Mouse (Mus musculus) limb, embryonic 10.5 days (tissue): ENCODE results near the gene 1700021F05Rik. TPM values are rescaled to one million over a fixed set of nuclear protein-coding genes. Genes with fewer than 3 reads are reported as not detected.

Source experiments
- DNase-seq: peaks from one replicate; pipeline ENCODE4 v3.0.0-alpha.2; 2017; ENCODE audit warnings: low spot score
- H3K27ac ChIP-seq: fragments of 300-500 bp; sonication (generic); 2 replicates; pipeline ENCODE4 v1.5.1; 2016; ENCODE audit warnings: mild to moderate bottlenecking
- H3K27me3 ChIP-seq: fragments of 300-500 bp; sonication (generic); 2 replicates; pipeline ENCODE4 v1.6.1; 2016; ENCODE audit warnings: low read depth, mild to moderate bottlenecking; ENCODE audit not compliant: poor library complexity, severe bottlenecking
- H3K36me3 ChIP-seq: fragments of 300-500 bp; sonication (generic); 2 replicates; pipeline ENCODE4 v1.6.1; 2016; ENCODE audit warnings: mild to moderate bottlenecking, moderate library complexity
- H3K4me1 ChIP-seq: fragments of 300-500 bp; sonication (generic); 2 replicates; pipeline ENCODE4 v1.6.1; 2016
- H3K4me3 ChIP-seq: fragments of 300-500 bp; sonication (generic); 2 replicates; pipeline ENCODE4 v1.5.1; 2016; ENCODE audit warnings: mild to moderate bottlenecking, moderate library complexity
- H3K9me3 ChIP-seq: fragments of 300-500 bp; sonication (generic); replicated peaks from 2 replicates; pipeline ENCODE4 v1.6.1; 2016; ENCODE audit warnings: mild to moderate bottlenecking
- WGBS: fragments of 180-500 bp; shearing (Covaris S2); methylation state at CpG from one replicate; pipeline ENCODE4 v1.1.7; 2016; 5-methylcytosine and 5-hydroxymethylcytosine counted together
- polyA plus RNA-seq: library from polyadenylated mRNA; unstranded; fragments of >200 nt; fragmentation: Nextera tagmentation; extraction: Ambion mirVana; gene quantifications from 2 replicates; pipeline ENCODE4 v1.2.1, GENCODE M21; 2016

Gene 1700021F05Rik
- polyA plus RNA-seq, 1 experiment from 2014 or later: 59.7 TPM

DNA sequence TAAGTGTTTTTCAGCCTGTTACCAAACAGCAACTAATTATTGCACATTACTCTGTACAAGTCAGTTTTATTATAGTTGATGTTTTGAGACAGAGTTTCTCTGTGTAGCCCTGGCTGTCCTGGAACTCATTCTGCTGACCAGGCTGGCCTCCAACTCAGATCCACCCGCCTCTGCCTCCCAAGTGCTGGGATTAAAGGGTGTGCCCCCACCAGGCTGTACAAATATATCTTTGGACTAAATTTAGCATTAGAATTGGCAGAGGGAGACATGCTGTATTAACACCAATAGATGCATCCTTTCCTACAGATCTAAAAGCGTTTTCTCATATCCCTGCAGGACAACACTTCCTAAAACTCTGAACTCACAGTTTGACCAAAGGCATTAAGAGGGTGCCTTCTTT lies 33.6 kb upstream of the 1700021F05Rik start:
- Histone ChIP-seq H3K36me3 (peaks cover 5% of the 10 kb centered on the region; the same call in 1 of the 2 replicates), H3K4me3 (no peak overlapping the region), H3K4me1 (peaks cover 17% of the 10 kb centered on the region), H3K9me3 (peaks cover 5% of the 10 kb centered on the region; the same call in 1 of the 2 replicates), H3K27ac (no peak overlapping the region), H3K27me3 (no peaks in the 10 kb centered on the region)
- no peak for DNase-seq
- 87% methylated on average over 2 of the region's 2 CpGs for WGBS

DNA sequence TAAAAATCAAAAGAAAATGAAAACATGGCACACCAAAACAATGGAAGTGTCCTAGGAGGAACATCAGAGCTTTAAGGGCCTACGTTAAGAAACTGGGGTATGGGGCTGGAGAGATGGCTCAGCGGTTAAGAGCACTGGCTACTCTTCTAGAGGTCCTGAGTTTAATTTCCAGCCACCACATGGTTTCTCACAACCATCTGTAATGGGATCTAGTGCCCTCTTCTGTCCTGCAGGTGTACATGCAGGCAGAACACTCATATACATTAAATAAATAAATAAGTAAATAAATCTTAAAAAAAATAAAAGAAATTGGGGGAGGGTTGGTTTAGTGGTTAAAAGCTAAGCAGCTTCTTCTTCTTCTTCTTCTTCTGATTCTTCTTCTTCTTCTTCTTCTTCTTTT lies 20.5 kb upstream of the 1700021F05Rik start:
- Histone ChIP-seq H3K4me3 (no peak overlapping the region), H3K9me3 (no peaks in the 10 kb centered on the region), H3K36me3 (no peaks in the 10 kb centered on the region), H3K4me1 (no peaks in the 10 kb centered on the region), H3K27ac (no peak overlapping the region), H3K27me3 (no peaks in the 10 kb centered on the region)
- no peak for DNase-seq
- 89% methylated on average over 2 of the region's 2 CpGs for WGBS

DNA sequence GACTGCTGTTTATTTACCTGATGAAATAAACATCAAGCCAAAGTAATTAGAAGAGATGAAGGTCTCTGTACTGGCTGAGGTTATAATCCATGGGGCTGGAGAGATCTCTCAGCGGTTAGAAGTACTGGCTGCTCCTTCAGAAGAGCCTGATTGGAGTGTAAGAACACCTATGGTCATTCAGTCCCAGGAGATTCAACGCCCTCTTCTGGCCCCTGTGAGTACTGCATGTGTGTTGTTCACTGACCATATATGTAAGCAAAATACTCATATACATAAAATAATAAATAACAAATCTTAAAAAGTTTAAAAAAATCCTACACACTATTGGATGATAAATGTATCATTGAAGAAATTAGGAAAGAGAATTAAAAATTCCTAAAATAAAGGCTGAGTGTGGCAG lies 20.0 kb upstream of the 1700021F05Rik start:
- Histone ChIP-seq H3K4me1 (no peaks in the 10 kb centered on the region), H3K36me3 (no peaks in the 10 kb centered on the region), H3K4me3 (no peak overlapping the region), H3K27ac (no peak overlapping the region), H3K9me3 (no peaks in the 10 kb centered on the region), H3K27me3 (no peaks in the 10 kb centered on the region)
- WGBS: 39% methylated on average over 2 of the region's 2 CpGs
- no peak for DNase-seq

DNA sequence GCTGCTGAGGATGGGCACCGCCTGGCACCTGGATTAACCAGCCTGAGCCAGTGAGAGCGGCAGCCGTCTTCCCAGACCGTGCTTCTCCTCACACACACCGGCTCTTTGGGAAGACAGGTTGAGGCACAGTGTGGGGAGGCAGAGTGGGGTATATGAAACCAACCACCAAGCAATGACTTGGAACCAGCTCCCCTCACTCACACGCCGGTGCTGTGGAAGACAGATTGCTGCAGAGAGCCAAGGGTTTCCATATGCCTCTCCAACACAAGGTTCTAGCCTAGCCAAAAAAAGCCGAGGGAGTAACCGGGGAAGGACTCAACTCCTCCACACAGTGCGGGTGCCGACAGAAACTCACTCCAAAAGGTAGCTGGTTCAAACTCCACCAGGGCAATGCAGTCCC lies 18.5 kb upstream of the 1700021F05Rik start:
- no peak overlapping the region for H3K27ac ChIP-seq
- H3K27me3 ChIP-seq: no peaks in the 10 kb centered on the region
- no peaks in the 10 kb centered on the region for H3K9me3 ChIP-seq
- no peak for DNase-seq
- 83% methylated on average over 11 of the region's 11 CpGs for WGBS
- no peak overlapping the region for H3K4me3 ChIP-seq
- no peaks in the 10 kb centered on the region for H3K4me1 ChIP-seq
- no peaks in the 10 kb centered on the region for H3K36me3 ChIP-seq

DNA sequence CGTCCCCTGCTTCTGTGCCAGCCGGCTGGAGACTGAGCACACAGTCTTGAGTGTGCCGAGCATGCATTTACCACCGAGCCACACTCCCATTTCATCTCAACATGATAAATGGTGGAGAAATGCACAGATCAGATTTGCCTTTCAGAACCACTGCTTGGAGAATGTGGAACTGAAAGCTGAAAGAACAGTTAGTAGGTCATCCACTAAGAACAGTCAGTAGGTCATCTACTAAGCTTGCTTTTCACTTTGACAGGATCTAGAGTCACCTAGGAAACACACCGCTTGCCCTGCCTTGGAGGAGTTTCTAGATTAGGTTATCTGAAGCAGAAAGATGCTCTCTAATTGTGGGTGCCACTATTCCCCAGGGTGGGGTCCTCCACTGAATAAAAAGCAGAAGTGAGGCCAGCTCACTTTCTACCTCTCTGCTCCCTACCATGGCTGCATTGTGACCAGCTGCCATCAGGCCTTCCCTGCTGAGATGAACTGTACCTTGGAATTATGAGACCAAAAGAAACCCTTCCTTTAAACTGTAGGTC lies 16.9 kb upstream of the 1700021F05Rik start:
- H3K4me1 ChIP-seq: no peaks in the 10 kb centered on the region
- no peaks in the 10 kb centered on the region for H3K36me3 ChIP-seq
- no peak overlapping the region for H3K27ac ChIP-seq
- H3K4me3 ChIP-seq: no peak overlapping the region
- DNase-seq: no peak
- no peaks in the 10 kb centered on the region for H3K27me3 ChIP-seq
- WGBS: 90% methylated on average over 5 of the region's 5 CpGs
- no peaks in the 10 kb centered on the region for H3K9me3 ChIP-seq

DNA sequence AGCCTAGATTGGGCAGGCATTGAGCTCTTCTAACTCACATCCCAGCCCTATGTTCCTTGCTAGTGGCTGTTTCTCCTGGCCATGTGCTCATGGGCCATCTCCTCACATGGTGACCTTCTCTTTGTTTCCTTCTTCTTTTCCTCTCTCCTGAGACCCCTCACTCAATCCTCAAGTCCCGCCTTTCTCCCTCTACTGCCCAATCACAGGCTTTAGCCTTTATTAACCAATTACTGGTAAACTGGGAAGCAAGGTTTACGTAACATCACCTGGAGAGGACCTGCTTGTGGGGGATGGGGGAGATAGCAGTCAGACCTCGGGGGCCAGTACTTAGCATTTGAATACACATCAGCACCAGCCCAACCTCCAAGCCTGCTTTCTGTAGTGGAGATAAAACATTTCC lies 10.6 kb upstream of the 1700021F05Rik start:
- Histone ChIP-seq H3K4me3 (no peak overlapping the region), H3K9me3 (no peaks in the 10 kb centered on the region), H3K36me3 (no peaks in the 10 kb centered on the region), H3K27ac (no peak overlapping the region), H3K27me3 (no peaks in the 10 kb centered on the region), H3K4me1 (peaks cover 5% of the 10 kb centered on the region; the same call in 1 of the 2 replicates)
- WGBS: 34% methylated on average over 3 of the region's 3 CpGs
- DNase-seq: no peak

DNA sequence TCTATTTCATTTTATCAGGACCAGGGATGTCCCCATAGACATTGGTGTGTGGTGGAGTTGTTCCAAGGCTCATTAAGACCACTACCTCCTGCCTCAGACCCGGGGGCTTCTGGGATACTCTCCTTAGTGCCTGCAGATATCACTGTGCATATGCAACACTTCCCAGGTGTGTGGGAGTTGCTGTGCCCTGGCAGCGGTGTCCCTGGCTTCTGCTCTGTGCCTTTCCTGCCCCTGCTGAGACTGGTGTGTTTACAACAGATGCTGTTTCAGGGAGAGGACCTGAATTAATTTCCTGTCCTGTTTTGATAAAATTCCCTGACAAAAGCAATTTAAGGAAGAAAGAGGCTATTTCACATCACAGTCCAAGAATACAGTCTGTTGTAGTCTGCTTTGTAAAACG lies 10.1 kb upstream of the 1700021F05Rik start:
- 28% methylated on average over 3 of the region's 3 CpGs for WGBS
- DNase-seq: no peak
- Histone ChIP-seq H3K9me3 (no peaks in the 10 kb centered on the region), H3K27me3 (no peaks in the 10 kb centered on the region), H3K4me3 (no peak overlapping the region), H3K4me1 (peaks cover 5% of the 10 kb centered on the region; the same call in 1 of the 2 replicates), H3K36me3 (no peaks in the 10 kb centered on the region), H3K27ac (no peak overlapping the region)

DNA sequence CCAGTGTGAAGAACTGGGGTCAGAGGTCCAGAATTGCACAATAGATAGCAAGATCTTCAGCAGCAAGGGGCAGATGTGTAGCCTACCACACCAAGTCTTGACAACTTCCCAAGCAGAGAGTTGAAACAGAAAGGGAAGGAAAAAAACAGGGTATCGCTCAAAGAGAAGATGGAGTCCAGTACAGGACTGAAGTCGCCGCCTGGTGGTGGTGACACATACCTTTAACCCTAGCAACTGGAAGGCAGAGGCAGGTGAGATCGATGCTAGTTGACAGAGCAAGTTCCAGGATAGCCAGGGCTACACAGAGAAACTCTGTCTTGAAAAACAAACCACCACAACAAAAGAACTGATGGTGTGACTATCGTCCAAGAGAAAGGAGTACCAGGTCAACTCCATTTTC lies 8.6 kb upstream of the 1700021F05Rik start:
- Histone ChIP-seq H3K27ac (no peak overlapping the region), H3K4me3 (no peak overlapping the region), H3K4me1 (peaks cover 5% of the 10 kb centered on the region; the same call in 1 of the 2 replicates), H3K36me3 (no peaks in the 10 kb centered on the region), H3K27me3 (no peaks in the 10 kb centered on the region), H3K9me3 (no peaks in the 10 kb centered on the region)
- no peak for DNase-seq
- WGBS: 62% methylated on average over 5 of the region's 5 CpGs

DNA sequence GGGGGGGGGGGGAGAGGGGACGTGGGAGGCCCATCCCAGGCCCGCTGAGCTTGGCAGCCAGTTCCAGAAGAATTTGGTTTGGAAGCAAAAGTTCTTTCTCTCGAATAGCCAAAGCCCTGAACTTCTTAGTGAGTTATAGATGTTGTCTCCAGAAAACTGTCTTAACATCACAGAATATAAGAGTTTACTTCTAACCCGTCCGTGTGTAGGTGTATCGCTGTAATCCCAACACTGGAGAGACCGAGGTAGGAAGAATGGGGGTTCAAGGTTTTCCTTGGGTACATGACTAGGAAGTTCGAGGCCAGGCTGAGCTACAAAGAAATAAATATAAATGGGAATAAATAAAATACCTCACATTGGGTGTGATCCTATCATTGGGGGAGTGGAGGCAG lies 355 bp upstream of the 1700021F05Rik start:
- no peak for DNase-seq
- peak overlapping the region; percentile 87; the same call in 1 of the 2 replicates for H3K27ac ChIP-seq
- peaks cover 18% of the 10 kb centered on the region for H3K4me1 ChIP-seq
- H3K36me3 ChIP-seq: peaks cover 5% of the 10 kb centered on the region; the same call in 1 of the 2 replicates
- H3K4me3 ChIP-seq: peak overlapping the region; percentile 67
- no peaks in the 10 kb centered on the region for H3K9me3 ChIP-seq
- no peaks in the 10 kb centered on the region for H3K27me3 ChIP-seq
- 49% methylated on average over 8 of the region's 8 CpGs for WGBS

DNA sequence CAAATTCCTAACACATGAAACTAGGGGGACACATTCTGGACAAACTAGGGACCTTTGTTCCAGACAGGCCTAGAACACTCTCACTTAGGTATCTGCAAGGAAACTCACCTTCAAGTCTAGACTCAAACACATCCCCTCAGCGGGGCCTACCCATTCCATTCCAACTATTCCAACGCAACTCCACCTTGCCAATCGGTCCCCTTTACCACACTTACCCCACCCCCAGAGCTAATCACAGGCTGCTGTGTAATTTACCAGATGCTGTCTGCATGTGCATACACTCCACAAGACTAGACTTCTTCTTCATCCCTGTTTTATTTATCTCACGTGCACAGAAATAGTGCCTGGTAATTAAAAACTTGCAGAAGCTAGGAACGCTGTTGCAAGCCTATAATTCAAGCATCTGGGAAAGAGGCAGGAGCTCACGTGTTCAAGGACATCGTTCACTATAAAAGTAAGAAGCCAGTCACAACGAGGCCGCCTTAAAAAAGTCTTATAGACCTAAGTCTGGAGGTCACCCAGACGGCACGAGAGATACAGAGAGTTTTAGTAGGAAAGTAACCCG lies 966 bp downstream of the 1700021F05Rik start:
- peaks cover 18% of the 10 kb centered on the region for H3K4me1 ChIP-seq
- DNase-seq: no peak
- peaks cover 16% of the 10 kb centered on the region for H3K36me3 ChIP-seq
- H3K9me3 ChIP-seq: no peaks in the 10 kb centered on the region
- H3K27ac ChIP-seq: peak overlapping the region; percentile 87
- H3K4me3 ChIP-seq: peak overlapping the region; percentile 67
- no peaks in the 10 kb centered on the region for H3K27me3 ChIP-seq
- 21% methylated on average over 12 of the region's 12 CpGs for WGBS

DNA sequence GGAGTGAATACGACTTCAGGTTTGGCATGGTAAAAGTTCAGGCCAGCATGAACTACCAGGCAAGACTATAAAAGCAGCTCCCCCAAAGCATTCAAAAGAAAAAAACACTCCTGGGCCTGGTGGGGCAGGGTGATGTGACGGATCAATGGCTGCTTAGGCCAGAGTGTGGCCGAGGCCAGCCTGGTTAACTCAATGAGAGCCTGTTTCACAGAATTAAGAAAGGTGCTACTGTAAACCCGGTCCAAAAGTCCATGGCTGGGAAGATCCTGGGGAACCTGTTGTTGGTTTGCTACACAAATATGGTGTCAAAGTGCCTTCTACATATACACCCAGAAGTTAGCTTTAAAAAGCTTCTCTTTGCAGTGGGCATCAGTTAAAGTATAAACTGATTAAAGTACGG lies 2.0 kb downstream of the 1700021F05Rik start:
- H3K4me1 ChIP-seq: peaks cover 18% of the 10 kb centered on the region
- no peaks in the 10 kb centered on the region for H3K9me3 ChIP-seq
- WGBS: 93% methylated on average over 5 of the region's 5 CpGs
- no peak for DNase-seq
- peaks cover 16% of the 10 kb centered on the region for H3K36me3 ChIP-seq
- H3K27me3 ChIP-seq: no peaks in the 10 kb centered on the region
- H3K27ac ChIP-seq: no peak overlapping the region
- H3K4me3 ChIP-seq: no peak overlapping the region

DNA sequence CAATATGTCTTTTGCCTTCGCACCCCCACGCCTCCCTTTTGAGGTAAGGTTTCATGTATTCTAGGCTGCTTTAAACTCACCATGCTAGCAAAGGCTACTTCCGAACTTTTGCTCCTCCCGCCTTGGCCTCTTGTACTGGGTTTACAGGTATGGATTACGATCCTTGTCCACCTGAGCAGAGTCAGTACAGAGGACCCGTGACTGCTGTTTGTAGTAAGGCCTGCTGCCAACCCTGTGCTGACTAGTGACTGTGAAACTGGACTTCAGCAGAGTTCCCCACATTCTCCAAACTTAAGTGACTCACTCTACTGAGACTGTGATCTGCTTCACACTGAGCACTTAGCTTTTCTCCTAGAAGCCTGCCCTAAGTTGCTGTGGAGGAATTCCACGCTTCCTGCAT lies 3.1 kb downstream of the 1700021F05Rik start:
- no peak overlapping the region for H3K27ac ChIP-seq

DNA sequence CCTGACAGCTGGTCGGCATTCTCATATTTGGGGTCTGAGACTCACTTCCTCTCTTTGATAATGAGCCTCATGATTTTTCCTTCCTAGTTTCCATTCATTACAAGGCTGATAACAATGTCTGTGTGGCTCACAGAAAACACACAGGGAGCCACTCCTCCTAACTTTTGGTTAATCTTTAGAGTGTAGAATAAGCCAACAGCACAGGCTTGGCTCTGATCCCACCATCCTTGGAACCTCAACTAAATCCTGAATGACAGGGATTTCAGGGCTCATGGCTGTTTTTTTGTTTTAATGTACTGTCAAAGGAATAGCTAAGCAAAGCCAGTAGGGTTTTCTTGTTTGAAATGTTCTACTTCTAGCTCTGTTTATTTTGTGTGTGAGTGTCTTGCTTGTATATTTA lies 6.4 kb downstream of the 1700021F05Rik start:
- H3K27me3 ChIP-seq: no peaks in the 10 kb centered on the region
- H3K36me3 ChIP-seq: peaks cover 54% of the 10 kb centered on the region
- 87% methylated on average over 1 of the region's 1 CpGs for WGBS
- H3K9me3 ChIP-seq: no peaks in the 10 kb centered on the region
- H3K27ac ChIP-seq: no peak overlapping the region
- no peak overlapping the region for H3K4me3 ChIP-seq
- DNase-seq: no peak
- H3K4me1 ChIP-seq: peaks cover 3% of the 10 kb centered on the region

More for the DNA sequence above, 3.1 kb downstream of the 1700021F05Rik start:
- Histone ChIP-seq H3K4me3 (no peak overlapping the region), H3K9me3 (no peaks in the 10 kb centered on the region), H3K4me1 (peaks cover 18% of the 10 kb centered on the region), H3K27me3 (no peaks in the 10 kb centered on the region), H3K36me3 (peaks cover 23% of the 10 kb centered on the region)
- 90% methylated on average over 7 of the region's 7 CpGs for WGBS
- DNase-seq: no peak
